Mouse (Mus musculus) fat pad, adult 2 months (tissue): ENCODE measurements around the gene Aunip.
A peak's percentile ranks its signal among the peaks of the same experiment; 100 is the strongest.

ENCODE experiments used
- DNase-seq: peaks from one replicate; pipeline ENCODE4 v3.0.0-alpha.2; 2011; ENCODE audit warnings: low read depth, low spot score; ENCODE audit errors: extremely low read depth

Aunip gene

DNA sequence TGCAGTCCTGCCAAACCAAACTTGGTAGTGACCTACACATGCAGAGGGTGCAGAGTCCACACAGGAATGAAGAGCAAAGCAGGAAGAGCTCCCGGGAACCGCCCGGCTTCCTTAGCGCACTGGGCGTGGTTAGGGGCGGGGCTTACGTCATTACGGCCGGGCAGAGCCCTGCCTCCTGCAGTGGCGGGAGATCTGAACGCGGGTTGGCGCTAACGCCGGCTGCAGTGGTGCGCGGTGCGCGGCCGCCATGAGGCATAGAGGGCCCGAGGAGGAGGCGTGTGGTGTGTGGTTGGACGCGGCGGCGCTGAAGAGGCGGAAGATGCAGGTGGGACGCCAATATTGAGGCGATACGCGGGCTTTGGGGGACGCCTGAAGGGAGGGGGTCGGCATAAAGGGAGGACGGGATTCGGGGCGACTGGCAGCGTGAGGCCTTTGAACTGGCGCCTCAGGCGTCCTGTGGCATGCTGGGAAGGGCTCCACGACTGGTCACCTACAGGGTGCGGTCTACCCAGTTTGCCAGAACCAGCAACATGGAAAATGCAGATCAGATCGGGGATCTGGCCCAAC is at the start of gene Aunip:
Aunip (plus strand) TSS at position 155 of the 567 bp plus-strand sequence.
- DNase-seq, result no peak

DNA sequence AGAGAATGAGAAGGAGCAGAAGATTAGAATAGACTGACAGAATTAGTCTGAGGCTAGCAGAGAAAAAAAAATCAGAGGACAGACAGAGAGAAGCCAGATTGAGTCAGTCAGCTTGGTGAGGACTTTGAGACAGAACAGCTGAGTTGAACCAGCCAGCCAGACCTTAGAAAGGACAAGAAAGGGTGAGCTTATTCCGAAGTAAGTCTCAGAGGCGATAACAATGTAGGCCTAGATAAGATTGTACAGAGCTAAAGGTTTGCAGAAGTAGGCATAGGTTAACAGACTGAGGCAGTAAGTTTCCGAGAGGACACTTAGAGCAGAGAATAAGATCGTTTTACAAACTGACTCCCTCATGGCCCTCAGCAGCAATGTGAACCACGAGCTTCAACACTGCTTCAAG is 49.5 kb upstream of the Aunip start:
- no peak for DNase-seq

DNA sequence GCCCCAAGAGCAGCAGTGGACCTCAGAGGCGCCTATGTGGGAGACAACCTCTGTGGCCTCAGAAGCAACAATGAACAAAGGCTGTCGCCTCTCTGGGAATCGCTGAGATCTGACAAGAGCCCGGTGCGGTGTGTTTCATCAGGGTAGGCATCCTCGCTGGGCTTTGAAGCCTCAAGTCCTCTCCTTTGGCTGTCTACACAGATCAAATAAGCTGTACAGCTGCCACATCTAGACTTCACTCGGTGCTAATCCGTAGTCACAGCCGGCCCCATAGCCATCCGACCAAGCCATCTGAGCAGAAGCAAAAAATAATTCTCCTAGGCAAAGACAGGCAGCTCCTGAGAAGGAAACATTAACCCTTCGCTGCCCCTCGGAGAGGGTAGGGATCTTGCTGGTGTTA is 45.0 kb upstream of the Aunip start:
- DNase-seq, result no peak

DNA sequence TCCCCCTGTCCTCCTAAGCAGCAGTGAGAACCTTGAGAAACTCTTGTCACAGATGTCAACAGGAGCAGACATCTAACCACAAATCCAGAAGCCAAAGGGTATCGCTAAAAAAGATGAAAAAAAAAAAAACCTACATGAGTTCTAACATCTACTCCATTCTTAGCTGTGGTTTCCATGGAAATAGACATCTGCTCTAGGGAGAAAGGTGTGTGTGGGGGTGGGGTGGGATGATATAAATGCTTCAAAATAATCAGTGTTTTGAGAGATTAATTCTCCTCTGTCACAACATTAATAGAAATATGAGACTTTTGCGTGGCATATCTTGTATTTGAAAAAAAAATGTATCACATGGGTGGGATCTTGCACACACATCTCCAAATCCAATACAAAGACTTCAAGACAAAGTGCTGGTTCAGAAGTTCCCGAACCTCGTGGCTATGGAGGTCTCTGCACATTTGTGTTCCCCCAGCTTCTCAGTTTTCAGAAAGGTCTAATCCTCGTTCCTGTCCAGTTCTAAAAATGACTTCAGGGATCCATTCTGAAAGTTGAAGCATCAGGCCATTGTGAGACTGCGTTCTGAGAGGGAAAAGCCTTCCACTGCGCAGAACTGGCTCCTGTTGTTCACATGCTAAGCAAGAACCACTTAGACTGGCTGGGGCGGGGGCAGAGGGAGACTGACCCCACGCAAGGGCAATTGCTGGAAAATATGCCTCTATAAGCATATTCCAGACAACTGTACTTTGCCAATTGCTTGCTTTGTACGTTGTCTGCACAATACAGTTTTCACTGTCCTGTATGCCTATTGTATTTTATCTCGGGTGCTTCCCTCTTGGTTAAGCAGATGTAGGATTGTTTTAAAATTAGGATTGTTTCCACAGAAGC is 44.2 kb upstream of the Aunip start:
- no peak for DNase-seq

DNA sequence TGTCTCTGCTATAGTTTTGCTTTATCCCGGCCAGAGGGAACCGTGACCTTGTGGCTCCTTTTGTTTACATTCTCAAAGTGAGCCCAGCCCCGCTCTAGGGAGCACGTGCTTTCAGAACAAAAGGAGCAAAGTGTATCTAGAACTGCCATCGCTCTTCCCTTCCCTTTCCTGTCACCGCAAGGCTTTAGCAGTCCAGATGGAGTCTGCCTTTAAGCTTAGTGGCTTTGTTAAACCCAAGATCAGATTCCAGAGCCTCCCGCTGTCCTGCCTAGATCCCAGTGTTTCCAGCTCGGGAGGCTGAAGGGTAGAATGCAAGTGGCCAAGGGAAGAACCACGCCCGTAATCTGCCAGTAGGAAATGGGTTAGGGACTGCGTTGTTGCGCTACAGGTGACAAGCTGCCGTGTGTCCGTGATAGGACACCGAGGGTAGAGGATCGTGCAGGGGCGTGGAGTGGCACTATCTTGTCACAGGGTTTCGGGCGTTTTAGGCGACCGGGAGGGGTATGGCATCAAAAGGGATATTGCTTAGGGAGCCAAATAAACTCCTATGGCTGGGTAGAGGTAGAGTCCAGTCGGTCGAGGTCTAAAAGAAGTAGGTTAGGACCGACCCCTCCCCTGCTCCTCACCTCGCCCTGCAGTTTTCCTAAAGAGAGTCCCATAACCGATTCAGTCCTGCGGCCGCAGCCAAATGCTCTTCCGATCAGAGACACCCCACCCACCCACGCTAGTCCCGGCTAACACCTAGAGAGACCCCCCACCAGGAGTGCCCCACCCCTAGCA is 43.2 kb upstream of the Aunip start:
- no peak for DNase-seq

DNA sequence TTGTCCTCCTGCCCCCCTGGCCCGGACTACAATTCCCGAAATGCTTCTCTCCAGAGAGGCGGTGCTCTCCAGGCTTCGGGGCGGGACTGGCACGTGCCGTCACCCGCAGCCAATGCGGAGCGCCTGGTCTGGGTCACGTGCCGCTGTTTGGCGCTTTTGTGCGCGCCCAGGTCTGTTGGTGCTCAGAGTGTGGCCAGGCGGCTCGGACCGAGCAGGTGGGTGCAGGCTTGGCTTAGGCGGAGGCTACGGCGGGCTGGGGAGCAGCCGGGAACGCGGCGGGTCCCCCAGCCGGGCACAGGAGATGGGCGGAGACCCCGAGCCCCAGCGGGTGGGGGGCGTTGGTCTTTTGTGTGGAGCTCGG is 42.6 kb upstream of the Aunip start, which contains the start of gene Stmn1:
Stmn1 (plus strand) TSS at position 106 of the 361 bp plus-strand sequence.
- DNase-seq, result no peak

DNA sequence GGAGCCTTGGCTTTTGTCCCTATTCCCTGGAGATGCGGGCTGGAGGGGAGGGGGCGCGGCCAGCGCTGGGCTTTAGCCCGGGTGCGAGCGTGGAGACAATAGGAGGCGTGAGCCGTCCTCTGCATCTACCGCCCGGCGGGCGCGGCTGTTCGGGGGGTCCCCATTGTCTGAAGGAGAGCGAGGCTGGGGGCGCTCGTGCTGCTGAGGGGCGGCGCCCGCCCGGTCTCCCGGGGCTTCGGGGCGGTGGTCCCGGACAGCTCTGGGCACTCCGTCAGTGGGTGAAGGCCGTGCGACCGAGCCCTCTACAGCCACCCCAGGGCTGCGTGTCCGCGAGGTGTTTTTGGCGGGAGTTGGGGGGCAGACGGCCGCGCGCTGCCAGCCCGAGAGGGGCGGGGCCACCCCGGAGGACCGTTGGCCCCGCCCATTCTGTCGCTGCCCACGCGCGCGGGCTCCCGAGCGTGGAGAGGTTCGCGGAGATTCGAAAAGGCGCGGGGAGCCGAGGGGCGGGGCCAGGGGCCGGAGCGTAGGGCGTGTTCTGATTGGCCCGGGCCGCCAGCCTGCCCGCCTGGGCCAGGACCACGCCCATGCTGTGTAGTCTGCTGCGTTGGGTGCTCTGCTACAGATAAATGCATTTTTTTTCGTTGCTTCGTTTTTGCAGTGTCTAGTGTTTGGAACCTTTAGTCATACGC is 42.1 kb upstream of the Aunip start:
- no peak for DNase-seq

DNA sequence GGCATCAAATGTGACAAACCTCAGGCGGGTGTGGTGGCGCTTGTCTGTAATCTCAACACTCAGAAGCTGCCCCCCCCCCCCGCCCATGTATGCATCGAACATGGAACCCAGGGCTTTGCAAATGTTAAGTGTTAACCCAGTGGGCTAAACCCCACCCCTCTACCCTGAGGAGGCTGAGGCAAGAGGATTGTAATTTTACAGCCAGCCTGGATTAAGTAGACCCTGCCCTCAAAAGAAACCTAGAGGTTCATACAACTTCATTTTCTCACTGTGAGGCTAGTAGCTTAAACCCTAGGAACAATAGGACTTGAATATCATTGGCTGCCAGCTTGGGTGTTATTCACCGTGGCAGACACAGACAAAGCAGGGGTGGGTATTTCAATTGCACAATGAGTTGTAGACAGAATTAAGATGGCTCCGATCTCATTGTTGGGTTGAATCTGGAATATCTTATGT is 41.4 kb upstream of the Aunip start:
- DNase-seq, result no peak

DNA sequence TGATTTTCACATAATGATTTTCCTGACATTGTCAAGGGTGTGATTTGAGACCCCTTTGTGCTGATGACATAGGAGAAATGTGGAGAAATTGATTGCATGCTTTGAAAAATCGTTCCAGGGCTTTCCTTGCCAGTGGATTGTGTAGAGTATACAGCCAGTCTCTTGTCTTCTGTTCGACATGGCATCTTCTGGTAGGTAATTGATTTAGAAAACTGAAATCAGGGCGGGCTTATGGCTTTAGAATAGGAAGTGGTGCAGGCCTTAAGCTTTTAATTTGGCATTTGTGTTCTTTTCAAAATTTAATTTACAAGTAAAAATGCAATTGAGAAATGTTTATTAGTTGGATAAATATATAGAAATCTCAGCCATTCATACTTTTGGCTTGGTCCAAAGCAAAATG is 40.8 kb upstream of the Aunip start:
- no peak for DNase-seq

DNA sequence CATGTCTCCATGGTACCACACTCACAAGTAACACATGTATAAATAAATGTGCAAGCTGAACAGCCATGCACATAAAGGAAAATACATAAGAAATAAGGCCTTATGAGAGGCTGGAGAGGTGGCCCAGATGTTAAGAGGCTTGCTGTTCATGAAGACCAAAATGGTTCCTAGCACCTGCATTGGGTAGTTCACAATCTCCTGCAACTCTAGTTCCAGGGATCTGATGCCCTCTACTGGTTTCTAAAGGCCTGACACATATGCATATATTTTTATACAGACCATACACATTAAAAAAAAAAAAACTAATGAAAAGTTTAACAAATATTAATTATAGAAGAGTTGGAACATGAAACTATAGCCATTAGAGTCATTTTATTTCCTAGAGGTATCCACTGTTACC is 39.3 kb upstream of the Aunip start:
- no peak for DNase-seq

DNA sequence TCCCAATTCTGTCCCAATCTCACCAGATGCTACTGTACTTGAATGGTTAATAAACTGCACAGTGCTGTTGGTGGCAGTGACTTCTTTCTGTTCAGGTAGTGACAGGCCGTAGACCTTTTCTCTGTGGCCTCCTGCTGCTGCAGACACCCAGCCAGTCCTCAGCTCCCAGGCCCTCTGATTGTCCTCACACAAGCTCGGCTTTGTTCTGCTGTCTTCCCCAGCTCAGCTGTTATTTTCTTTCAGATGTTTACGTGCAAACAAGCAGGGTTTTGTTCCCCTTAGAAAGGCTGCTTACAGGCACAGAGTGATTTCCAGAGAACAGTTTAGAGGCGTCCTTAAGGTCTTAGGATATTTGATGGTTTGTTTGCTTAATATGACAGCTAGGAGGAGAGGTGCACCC is 37.0 kb upstream of the Aunip start:
- DNase-seq, result no peak

DNA sequence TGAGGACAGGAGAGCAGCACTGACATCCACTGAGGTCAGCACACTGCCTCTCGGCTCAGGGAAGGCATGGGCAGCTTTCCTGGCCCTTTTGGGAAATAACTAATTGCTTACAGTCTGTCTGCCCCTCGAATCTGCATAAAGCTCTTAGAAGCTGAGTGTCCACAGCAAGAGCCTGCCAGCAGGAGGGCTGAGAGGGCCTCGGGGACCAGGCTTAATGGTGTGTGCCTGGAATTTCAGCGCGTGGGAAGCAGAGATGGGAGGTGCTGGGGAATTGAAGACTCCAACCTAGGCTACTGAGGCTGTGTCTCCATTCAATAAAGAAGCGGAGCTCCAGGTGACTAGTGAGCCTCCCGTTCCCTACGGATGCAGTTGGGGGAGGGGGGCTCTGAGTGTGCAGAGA is 36.6 kb upstream of the Aunip start:
- DNase-seq, result no peak

DNA sequence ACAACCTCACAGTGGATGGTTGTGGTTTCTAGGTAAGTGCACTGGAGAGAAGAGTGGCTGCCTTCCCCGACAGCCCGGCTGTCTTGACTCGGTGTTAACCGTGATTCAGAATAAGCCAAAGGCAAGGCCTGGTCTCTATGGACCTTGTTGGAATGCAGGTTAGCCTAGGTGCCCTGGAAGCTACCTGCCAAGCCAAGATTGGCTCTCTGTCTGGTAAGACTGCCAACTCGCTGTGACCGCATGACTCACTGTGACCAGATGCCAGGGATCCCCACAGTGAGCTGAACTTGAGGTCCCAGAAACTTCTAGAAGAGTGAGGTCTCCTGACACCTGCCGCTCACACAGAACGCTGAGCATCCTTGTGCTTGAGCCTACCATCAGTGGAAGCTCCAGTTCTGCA is 33.9 kb upstream of the Aunip start:
- no peak for DNase-seq

DNA sequence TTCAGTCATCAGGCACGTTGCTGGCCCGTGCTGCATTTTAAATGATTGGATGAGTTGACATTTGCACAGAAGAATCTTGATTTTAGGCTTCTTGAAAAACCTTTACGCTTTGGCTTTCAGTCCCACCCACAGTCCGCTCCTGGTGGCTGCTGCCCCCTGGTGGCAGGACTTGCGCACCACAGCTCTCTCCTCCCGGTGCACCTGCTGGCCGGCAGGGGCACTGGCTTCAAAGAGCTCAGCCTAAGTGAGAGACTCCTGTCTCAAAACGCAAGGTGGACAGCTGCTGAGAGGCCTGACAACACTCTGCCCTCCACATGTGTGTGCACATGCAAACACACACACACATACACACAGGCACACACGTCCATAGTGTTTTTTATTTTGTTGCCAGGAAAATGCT is 32.8 kb upstream of the Aunip start:
- DNase-seq, result no peak

DNA sequence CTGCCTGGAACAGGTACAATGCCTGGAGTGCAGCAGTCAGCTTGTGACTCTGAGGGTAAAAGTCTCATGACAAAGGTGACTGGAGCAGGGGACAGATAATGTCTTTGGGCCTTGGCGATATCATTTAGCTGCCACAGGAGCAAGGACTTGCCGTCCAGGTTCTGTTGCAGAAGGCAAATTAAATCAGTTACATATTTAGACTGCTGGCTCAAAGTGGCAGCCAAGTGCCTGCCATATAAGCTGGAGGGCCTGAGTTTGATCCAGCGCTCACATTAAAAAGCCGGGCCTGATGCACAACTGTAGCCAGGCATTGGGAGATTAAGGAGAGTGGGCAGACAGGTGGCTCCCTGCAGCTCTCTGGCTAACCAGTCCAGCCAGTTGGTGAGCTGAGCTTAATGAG is 31.0 kb upstream of the Aunip start:
- DNase-seq, result peak; percentile 89

DNA sequence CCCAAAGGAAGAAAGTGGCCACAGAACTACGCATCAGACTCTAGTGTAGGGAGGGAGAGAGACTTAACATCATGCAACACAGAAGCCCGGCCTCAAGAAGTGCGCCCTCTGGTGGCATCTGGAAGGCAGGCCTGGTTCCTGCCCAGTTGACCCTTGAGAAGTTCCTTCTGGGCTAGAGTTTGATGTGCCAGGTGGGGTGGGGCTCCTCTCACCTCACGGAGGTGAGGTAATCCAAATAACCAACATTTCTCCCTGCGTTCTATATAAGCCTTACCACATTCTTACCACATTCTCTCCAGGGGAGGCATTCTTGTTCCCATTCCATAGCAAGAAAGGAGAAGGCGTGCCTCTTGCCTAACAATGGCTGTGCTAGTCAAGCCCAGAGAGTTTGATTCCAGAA is 29.9 kb upstream of the Aunip start:
- no peak for DNase-seq

DNA sequence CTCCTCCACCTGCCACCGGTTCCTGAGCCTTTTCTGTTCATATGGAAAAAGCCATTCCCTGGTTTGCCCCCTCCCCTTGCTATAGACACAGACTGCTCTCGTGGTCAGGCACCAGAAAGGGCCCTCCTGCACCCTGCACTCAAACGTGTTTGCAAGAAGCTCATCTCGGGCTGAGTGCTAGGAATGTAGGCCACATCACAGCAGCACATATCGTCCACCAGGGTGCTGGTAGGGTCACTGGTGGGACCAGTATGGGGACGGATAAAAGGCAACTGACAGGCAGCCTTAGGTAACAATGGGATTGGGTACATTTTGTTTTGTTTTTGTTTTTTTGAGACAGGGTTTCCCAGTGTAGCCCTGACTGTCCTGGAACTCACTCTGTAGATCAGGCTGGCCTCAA is 29.5 kb upstream of the Aunip start:
- DNase-seq, result no peak

DNA sequence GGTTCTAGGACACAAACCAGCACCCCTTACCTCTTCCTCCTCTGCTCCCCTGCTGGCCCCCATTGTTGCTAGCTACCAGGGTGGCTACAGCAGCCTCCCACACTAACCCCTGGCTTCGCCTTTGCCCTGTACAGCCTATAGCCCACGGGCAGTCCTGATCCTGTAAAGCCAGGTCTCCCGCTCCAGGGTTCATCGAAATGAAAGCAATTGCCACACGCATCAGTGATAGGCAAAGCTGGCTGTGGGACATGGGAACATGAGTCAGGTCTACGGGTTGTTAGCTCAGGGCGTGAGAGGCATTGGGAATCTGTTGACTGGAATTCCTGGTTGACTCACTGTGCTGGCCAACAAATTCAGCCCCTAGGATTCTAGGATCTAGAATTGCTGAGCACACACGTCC is 28.4 kb upstream of the Aunip start:
- DNase-seq, result no peak

DNA sequence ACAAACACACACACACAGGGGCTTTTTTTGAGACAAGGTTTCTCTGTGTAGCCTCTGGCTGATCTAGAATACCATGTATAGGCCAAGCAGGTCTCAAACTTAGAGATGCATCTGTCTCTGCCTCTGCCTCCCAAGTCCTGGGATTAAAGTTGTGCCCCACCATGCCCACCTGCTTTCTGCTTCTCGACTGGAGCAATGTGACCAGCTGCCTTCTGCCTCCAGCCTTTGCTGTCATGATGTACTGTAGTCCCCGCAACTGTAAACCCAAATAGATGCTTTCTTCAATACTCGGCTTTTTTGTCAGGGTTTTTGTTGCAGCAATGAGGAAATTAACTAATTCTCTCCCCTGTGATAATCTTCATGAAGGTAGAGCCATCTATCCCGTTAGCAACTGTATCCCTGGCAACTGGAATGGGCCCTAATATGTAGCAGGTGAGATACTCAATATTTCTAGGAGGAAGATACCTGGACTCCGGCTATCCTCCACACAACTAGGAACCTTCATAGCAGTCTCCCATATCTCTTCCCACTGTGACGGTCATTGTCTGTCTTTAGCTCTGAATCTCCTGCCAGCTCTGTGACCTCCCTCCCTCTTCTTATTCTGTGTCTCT is 27.6 kb upstream of the Aunip start:
- DNase-seq, result no peak

DNA sequence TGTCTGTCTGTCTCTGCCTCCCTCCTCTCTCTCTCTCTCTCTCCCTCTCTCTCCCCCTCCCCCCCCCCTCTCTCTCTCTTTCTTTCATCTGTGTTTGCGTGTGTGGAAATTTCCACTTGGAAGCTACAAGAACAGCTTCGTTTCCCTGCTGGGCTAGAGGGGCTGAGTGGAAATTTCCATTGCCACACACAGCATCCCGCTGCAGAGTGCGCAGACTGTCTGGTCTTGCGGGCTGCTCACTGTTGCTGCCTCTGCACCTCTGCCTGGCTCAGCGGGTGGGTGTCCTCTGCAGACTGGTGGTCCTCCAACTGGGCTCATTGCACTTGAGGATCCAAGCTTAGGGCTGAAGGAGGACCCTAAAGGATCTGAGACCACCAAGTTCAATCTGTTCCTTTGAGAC is 27.1 kb upstream of the Aunip start:
- no peak for DNase-seq

DNA sequence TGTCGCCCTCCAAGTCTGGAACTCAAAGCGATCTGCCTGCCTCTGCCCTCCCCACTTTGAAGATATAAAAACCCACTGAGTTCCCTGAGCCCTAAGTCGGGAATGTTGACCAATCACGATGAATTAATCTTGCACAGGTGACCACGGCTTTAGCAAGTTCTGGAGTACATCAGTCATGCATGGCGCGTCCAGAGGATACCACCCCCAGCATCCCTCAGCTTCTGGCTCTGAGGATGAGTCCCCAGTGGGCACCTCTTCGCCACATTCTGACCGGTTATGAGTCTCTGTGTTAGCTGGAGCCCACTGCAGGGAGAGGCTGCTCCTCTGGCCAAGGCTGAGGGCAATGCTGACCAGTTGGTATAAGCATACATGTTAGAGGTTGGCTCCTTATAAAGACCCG is 26.6 kb upstream of the Aunip start:
- no peak for DNase-seq
